Mouse (Mus musculus): ENCODE measurements around the gene Pced1a. TPM values are rescaled to one million over a fixed set of nuclear protein-coding genes. Genes with fewer than 3 reads are reported as not detected.

The Pced1a gene
- 11.8 TPM in 2 replicates for polyA plus RNA-seq (2016; fragmentation: Nextera tagmentation; extraction: Ambion mirVana)

GRCm38 (mm10) chr2:130424126-130424853, at the start of gene Pced1a, which contains the start of gene Vps16:
Gene Pced1a (minus strand): TSS chr2:130424701.
Gene Vps16 (plus strand): TSS chr2:130424339.
- ATAC-seq (ENCODE audit: low FRiP score, low read depth) = peak; percentile 97

GRCm38 (mm10) chr2:130472908-130473510, 48.5 kb upstream of the Pced1a start:
- no peaks in the 10 kb centered on the region for H3K36me3 ChIP-seq
- WGBS = 86% methylated on average over 8 of the region's 8 CpGs
- H3K9ac ChIP-seq = no peak overlapping the region
- no peak for ATAC-seq (ENCODE audit: low FRiP score, low read depth)
- H3K27ac ChIP-seq = no peak overlapping the region
- peaks cover 13% of the 10 kb centered on the region; the same call in 1 of the 2 replicates for H3K4me1 ChIP-seq
- no peaks in the 10 kb centered on the region; the same call in 1 of the 2 replicates for H3K9me3 ChIP-seq
- H3K27me3 ChIP-seq (replicated peaks) = no peaks in the 10 kb centered on the region
- H3K4me3 ChIP-seq = no peak overlapping the region
- no peak overlapping the region for H3K4me2 ChIP-seq (replicated peaks)

More at GRCm38 (mm10) chr2:130424126-130424853, at the start of gene Pced1a, which contains the start of gene Vps16:
- Histone ChIP-seq H3K9ac (peak within 1 kb of the TSS; percentile 77), H3K36me3 (no peaks in the 10 kb centered on the region), H3K9me3 (no peaks in the 10 kb centered on the region), H3K27ac (peak within 1 kb of the TSS; percentile 70), H3K4me3 (peak within 1 kb of the TSS; percentile 76), H3K4me1 (peaks cover 22% of the 10 kb centered on the region), H3K4me2 (replicated peaks) (peak within 1 kb of the TSS; percentile 72), H3K27me3 (replicated peaks) (no peaks in the 10 kb centered on the region)
- under 1% methylated on average over 58 of the region's 58 CpGs for WGBS

GRCm38 (mm10) chr2:130469935-130470334, 45.4 kb upstream of the Pced1a start:
- Histone ChIP-seq H3K27me3 (replicated peaks) (no peaks in the 10 kb centered on the region), H3K4me1 (peaks cover 13% of the 10 kb centered on the region; the same call in 1 of the 2 replicates), H3K4me3 (no peak overlapping the region), H3K4me2 (replicated peaks) (no peak overlapping the region), H3K27ac (no peak overlapping the region), H3K9me3 (no peaks in the 10 kb centered on the region), H3K9ac (no peak overlapping the region), H3K36me3 (no peaks in the 10 kb centered on the region)
- ATAC-seq (ENCODE audit: low FRiP score, low read depth) = no peak
- WGBS = 78% methylated on average over 2 of the region's 2 CpGs

GRCm38 (mm10) chr2:130469366-130469765, 44.9 kb upstream of the Pced1a start:
- no peak overlapping the region for H3K4me2 ChIP-seq (replicated peaks)
- ATAC-seq (ENCODE audit: low FRiP score, low read depth) = no peak
- WGBS = 29% methylated on average over 4 of the region's 4 CpGs
- no peak overlapping the region for H3K4me3 ChIP-seq
- H3K9me3 ChIP-seq = no peaks in the 10 kb centered on the region
- H3K9ac ChIP-seq = no peak overlapping the region
- no peak overlapping the region for H3K27ac ChIP-seq
- no peaks in the 10 kb centered on the region for H3K27me3 ChIP-seq (replicated peaks)
- H3K36me3 ChIP-seq = no peaks in the 10 kb centered on the region
- peaks cover 13% of the 10 kb centered on the region; the same call in 1 of the 2 replicates for H3K4me1 ChIP-seq

- Histone ChIP-seq H3K4me1 (peaks cover 13% of the 10 kb centered on the region; the same call in 1 of the 2 replicates), H3K9me3 (no peaks in the 10 kb centered on the region), H3K9ac (no peak overlapping the region), H3K4me3 (no peak overlapping the region), H3K4me2 (replicated peaks) (no peak overlapping the region), H3K27me3 (replicated peaks) (no peaks in the 10 kb centered on the region), H3K27ac (no peak overlapping the region), H3K36me3 (no peaks in the 10 kb centered on the region; the same call in 1 of the 2 replicates)
- WGBS = 89% methylated on average over 1 of the region's 1 CpGs
- no peak for ATAC-seq (ENCODE audit: low FRiP score, low read depth)
Measured at GRCm38 (mm10) chr2:130466438-130466837, 41.9 kb upstream of the Pced1a start.

- Histone ChIP-seq H3K9ac (no peak overlapping the region), H3K36me3 (no peaks in the 10 kb centered on the region; the same call in 1 of the 2 replicates), H3K27me3 (replicated peaks) (no peaks in the 10 kb centered on the region), H3K4me1 (no peaks in the 10 kb centered on the region), H3K4me3 (no peak overlapping the region), H3K9me3 (no peaks in the 10 kb centered on the region), H3K27ac (no peak overlapping the region), H3K4me2 (replicated peaks) (no peak overlapping the region)
- 82% methylated on average over 15 of the region's 15 CpGs for WGBS
- ATAC-seq (ENCODE audit: low FRiP score, low read depth) = no peak
Measured at GRCm38 (mm10) chr2:130461287-130462071, 37.0 kb upstream of the Pced1a start.

GRCm38 (mm10) chr2:130459576-130459975, 35.1 kb upstream of the Pced1a start:
- Histone ChIP-seq H3K27ac (no peak overlapping the region), H3K4me1 (no peaks in the 10 kb centered on the region), H3K36me3 (no peaks in the 10 kb centered on the region; the same call in 1 of the 2 replicates), H3K9me3 (no peaks in the 10 kb centered on the region), H3K27me3 (replicated peaks) (no peaks in the 10 kb centered on the region), H3K4me3 (no peak overlapping the region), H3K9ac (no peak overlapping the region), H3K4me2 (replicated peaks) (no peak overlapping the region)
- WGBS = 90% methylated on average over 3 of the region's 3 CpGs
- no peak for ATAC-seq (ENCODE audit: low FRiP score, low read depth)

GRCm38 (mm10) chr2:130457871-130458270, 33.4 kb upstream of the Pced1a start:
- no peak for ATAC-seq (ENCODE audit: low FRiP score, low read depth)
- H3K4me3 ChIP-seq = no peak overlapping the region
- no peaks in the 10 kb centered on the region for H3K9me3 ChIP-seq
- 87% methylated on average over 3 of the region's 3 CpGs for WGBS
- no peaks in the 10 kb centered on the region; the same call in 1 of the 2 replicates for H3K36me3 ChIP-seq
- no peak overlapping the region for H3K4me2 ChIP-seq (replicated peaks)
- H3K27me3 ChIP-seq (replicated peaks) = no peaks in the 10 kb centered on the region
- no peak overlapping the region for H3K27ac ChIP-seq
- H3K9ac ChIP-seq = no peak overlapping the region
- no peaks in the 10 kb centered on the region for H3K4me1 ChIP-seq

GRCm38 (mm10) chr2:130454748-130455370, 30.4 kb upstream of the Pced1a start:
- no peak for ATAC-seq (ENCODE audit: low FRiP score, low read depth)
- H3K4me3 ChIP-seq = no peak overlapping the region
- H3K27ac ChIP-seq = no peak overlapping the region
- H3K27me3 ChIP-seq (replicated peaks) = no peaks in the 10 kb centered on the region
- H3K4me2 ChIP-seq (replicated peaks) = no peak overlapping the region
- H3K9ac ChIP-seq = no peak overlapping the region
- no peaks in the 10 kb centered on the region for H3K9me3 ChIP-seq
- 90% methylated on average over 6 of the region's 6 CpGs for WGBS
- H3K4me1 ChIP-seq = peaks cover 12% of the 10 kb centered on the region
- H3K36me3 ChIP-seq = no peaks in the 10 kb centered on the region

- ATAC-seq (ENCODE audit: low FRiP score, low read depth) = no peak
- Histone ChIP-seq H3K27me3 (replicated peaks) (0 out of 2 replicates have a peak, but pooled peaks cover 2% of the 10 kb centered on the region), H3K27ac (no peak overlapping the region), H3K4me1 (peaks cover 12% of the 10 kb centered on the region), H3K4me3 (no peak overlapping the region), H3K9ac (no peak overlapping the region), H3K36me3 (no peaks in the 10 kb centered on the region), H3K4me2 (replicated peaks) (no peak overlapping the region), H3K9me3 (no peaks in the 10 kb centered on the region)
- 77% methylated on average over 6 of the region's 6 CpGs for WGBS
Measured at GRCm38 (mm10) chr2:130453421-130453820, 28.9 kb upstream of the Pced1a start.

GRCm38 (mm10) chr2:130452266-130452665, 27.8 kb upstream of the Pced1a start:
- Histone ChIP-seq H3K27me3 (replicated peaks) (0 out of 2 replicates have a peak, but pooled peaks cover 6% of the 10 kb centered on the region), H3K9ac (no peak overlapping the region), H3K4me3 (no peak overlapping the region), H3K4me2 (replicated peaks) (no peak overlapping the region), H3K9me3 (no peaks in the 10 kb centered on the region), H3K4me1 (peaks cover 12% of the 10 kb centered on the region), H3K27ac (no peak overlapping the region), H3K36me3 (no peaks in the 10 kb centered on the region)
- WGBS = 76% methylated on average over 2 of the region's 2 CpGs
- no peak for ATAC-seq (ENCODE audit: low FRiP score, low read depth)
